Mouse (Mus musculus) embryonic facial prominence, embryonic 10.5 days (tissue): ENCODE measurements around the gene Sh3d21. TPM values are rescaled to one million over a fixed set of nuclear protein-coding genes. Genes with fewer than 3 reads are reported as not detected.

Experiments
- DNase-seq: peaks from one replicate; pipeline ENCODE4 v3.0.0-alpha.2; 2017; ENCODE audit warnings: low spot score
- H3K27ac ChIP-seq: fragments of 300-500 bp; sonication (generic); replicated peaks from 2 replicates; pipeline ENCODE4 v1.5.1; 2016; ENCODE audit warnings: mild to moderate bottlenecking
- H3K27me3 ChIP-seq: fragments of 300-500 bp; sonication (generic); replicated peaks from 2 replicates; pipeline ENCODE4 v1.6.1; 2016; ENCODE audit warnings: low read depth, mild to moderate bottlenecking; ENCODE audit not compliant: poor library complexity, severe bottlenecking
- H3K36me3 ChIP-seq: fragments of 300-500 bp; sonication (generic); replicated peaks from 2 replicates; pipeline ENCODE4 v1.6.1; 2016; ENCODE audit warnings: mild to moderate bottlenecking, moderate library complexity
- H3K4me1 ChIP-seq: fragments of 300-500 bp; sonication (generic); 2 replicates; pipeline ENCODE4 v1.6.1; 2016
- H3K4me3 ChIP-seq: fragments of 300-500 bp; sonication (generic); 2 replicates; pipeline ENCODE4 v1.5.1; 2016; ENCODE audit warnings: mild to moderate bottlenecking, moderate library complexity
- H3K9me3 ChIP-seq: fragments of 300-500 bp; sonication (generic); 2 replicates; pipeline ENCODE4 v1.6.1; 2016; ENCODE audit warnings: mild to moderate bottlenecking
- WGBS: fragments of 180-500 bp; shearing (Covaris S2); methylation state at CpG from one replicate; pipeline ENCODE4 v1.1.7; 2016; 5-methylcytosine and 5-hydroxymethylcytosine counted together
- polyA plus RNA-seq: library from polyadenylated mRNA; unstranded; fragments of >200 nt; fragmentation: Nextera tagmentation; extraction: Ambion mirVana; gene quantifications from 2 replicates; pipeline ENCODE4 v1.2.1, GENCODE M21; 2016

Gene Sh3d21
- polyA plus RNA-seq, 1 experiment from 2014 or later: 3.1 TPM

GRCm38 (mm10) chr4:126100764-126101163 lies 62.5 kb downstream of the Sh3d21 start:
- DNase-seq: no peak
- Histone ChIP-seq H3K27ac (no peak overlapping the region), H3K27me3 (no peaks in the 10 kb centered on the region), H3K9me3 (no peaks in the 10 kb centered on the region), H3K4me3 (no peak overlapping the region), H3K36me3 (peaks cover 35% of the 10 kb centered on the region), H3K4me1 (peaks cover 38% of the 10 kb centered on the region)
- 85% methylated on average over 3 of the region's 3 CpGs for WGBS

Other genes starting within 250 kb of the Sh3d21 start
- 0.54 and 0.60 TPM in 2 replicates for gene Csf3r, start 138.9 kb downstream of the Sh3d21 start, polyA plus RNA-seq
- 161 and 164 TPM in 2 replicates for gene Mrps15, start 116.6 kb downstream of the Sh3d21 start, polyA plus RNA-seq
- 21.9 and 24.2 TPM in 2 replicates for gene Oscp1, start 104.9 kb downstream of the Sh3d21 start, polyA plus RNA-seq
- gene Lsm10, start 66.9 kb downstream of the Sh3d21 start, polyA plus RNA-seq: 44.9 and 48.5 TPM in 2 replicates
- 43.8 and 44.5 TPM in 2 replicates for gene Stk40, start 59.5 kb downstream of the Sh3d21 start, polyA plus RNA-seq
- gene Eva1b, start 15.7 kb downstream of the Sh3d21 start, polyA plus RNA-seq: 37.1 and 38.9 TPM in 2 replicates
- gene Thrap3, start 39.3 kb upstream of the Sh3d21 start, polyA plus RNA-seq: 262 and 263 TPM in 2 replicates
- 60.9 and 62.9 TPM in 2 replicates for gene Map7d1, start 92.9 kb upstream of the Sh3d21 start, polyA plus RNA-seq
- 91.8 and 92.3 TPM in 2 replicates for gene Trappc3, start 98.8 kb upstream of the Sh3d21 start, polyA plus RNA-seq
- gene Col8a2, start 123.3 kb upstream of the Sh3d21 start, polyA plus RNA-seq: 7.3 and 11.2 TPM in 2 replicates
- 92.3 and 93.2 TPM in 2 replicates for gene Adprhl2, start 158.2 kb upstream of the Sh3d21 start, polyA plus RNA-seq
- gene Tekt2, start 162.2 kb upstream of the Sh3d21 start, polyA plus RNA-seq: 1.4 TPM in 2 replicates